Mouse (Mus musculus) MEL (cell line): ENCODE data around the gene Ablim1.

Experiments used
- CHD1 ChIP-seq: IDR thresholded peaks from 2 replicates; pipeline ENCODE4 v1.6.1; 2012; ENCODE audit warnings: low read depth, mild to moderate bottlenecking, inconsistent platforms, low read length, improper control_type of control experiment
- CTCF ChIP-seq, 3 experiments: IDR thresholded peaks in 2 of 3; conservative IDR thresholded peaks in 1 of 3; 2 replicates each; pipeline ENCODE4 v1.5.1; 2011 to 2012; ENCODE audit warnings: low read length in 3 of 3, low read depth in 2 of 3, mild to moderate bottlenecking in 2 of 3, improper control_type of control experiment in 1 of 3, inconsistent platforms in 1 of 3, mixed read lengths in 1 of 3, moderate library complexity in 1 of 3; ENCODE audit not compliant: control insufficient read depth in 1 of 3, insufficient read depth in 1 of 3, poor library complexity in 1 of 3, severe bottlenecking in 1 of 3
- E2F4 ChIP-seq: IDR thresholded peaks from 2 replicates; pipeline ENCODE4 v1.6.1; 2011; ENCODE audit warnings: low read depth, low read length, improper control_type of control experiment, borderline replicate concordance
- EP300 ChIP-seq, 2 experiments: IDR thresholded peaks; 2 replicates each; pipeline ENCODE4 v1.6.1; 2011; ENCODE audit warnings: improper control_type of control experiment in 2 of 2, low read length in 2 of 2, low read depth in 1 of 2, mild to moderate bottlenecking in 1 of 2
- ETS1 ChIP-seq: IDR thresholded peaks from 2 replicates; pipeline ENCODE4 v1.6.1; 2012; ENCODE audit warnings: low read depth, mild to moderate bottlenecking, inconsistent platforms, low read length, improper control_type of control experiment, moderate library complexity
- KAT2A ChIP-seq: conservative IDR thresholded peaks from 2 replicates; pipeline ENCODE4 v1.6.1; 2012; ENCODE audit warnings: low read depth, low read length, improper control_type of control experiment, inconsistent platforms
- MAX ChIP-seq: IDR thresholded peaks from 2 replicates; pipeline ENCODE4 v1.6.1; 2011; ENCODE audit warnings: low read length, improper control_type of control experiment
- SMC3 ChIP-seq: IDR thresholded peaks from 2 replicates; pipeline ENCODE4 v1.6.1; 2011; ENCODE audit warnings: low read depth, low read length, improper control_type of control experiment
- TAL1 ChIP-seq: IDR thresholded peaks from 2 replicates; pipeline ENCODE4 v1.6.1; 2012; ENCODE audit warnings: mild to moderate bottlenecking, inconsistent platforms, low read length, moderate library complexity, mixed read lengths

DNA sequence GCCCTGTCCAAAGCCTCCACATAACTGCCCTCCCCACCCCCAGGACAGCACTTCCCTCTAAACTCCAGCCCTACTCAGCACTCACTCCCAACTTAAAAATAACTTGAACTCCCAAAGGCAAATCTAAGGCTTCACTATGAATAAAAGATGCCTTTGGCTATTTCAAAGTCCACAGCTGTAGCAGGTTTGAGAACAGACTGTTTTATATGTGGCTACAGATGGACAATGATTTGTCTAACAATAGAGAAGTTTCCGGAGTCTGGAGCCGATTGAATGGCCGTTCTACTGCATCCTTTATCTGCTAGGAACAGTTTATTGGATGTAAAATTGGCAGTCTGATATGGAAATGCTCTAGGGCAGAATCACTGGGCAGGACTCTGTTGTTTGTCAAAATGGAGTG, 91.0 kb downstream of the Ablim1 start:
- TF ChIP-seq TAL1 (no peak), ETS1 (no peak), CTCF (IDR thresholded peaks at IDR 0.05 in 2 of 3, conservative IDR thresholded peaks at IDR 0.05 in 1 of 3; ENCODE audit: control insufficient read depth in 1 of 3, insufficient read depth in 1 of 3, low read depth in 2 of 3, low read length in 3 of 3, poor library complexity in 1 of 3, severe bottlenecking in 1 of 3) (no peak), KAT2A (no peak), CHD1 (no peak), EP300 (IDR thresholded peaks at IDR 0.05; ENCODE audit: low read depth in 1 of 2, low read length in 2 of 2) (no peak), E2F4 (no peak), SMC3 (no peak), MAX (no peak)
